Mouse (Mus musculus) limb, embryonic 15.5 days (tissue): Measurements from ENCODE around the gene Wnt7a. TPM values are rescaled to one million over a fixed set of nuclear protein-coding genes. Genes with fewer than 3 reads are reported as not detected.

Source experiments
- ATAC-seq: fragments of 200-750 bp; cut with Nextera tagmentation; 2 replicates; pipeline ENCODE4 v1.8.0; 2017; ENCODE audit warnings: low read depth, moderate TSS enrichment; ENCODE audit not compliant: insufficient number of reproducible peaks, low FRiP score, low TSS enrichment
- H3K27ac ChIP-seq: fragments of 300-500 bp; sonication (generic); 2 replicates; pipeline ENCODE4 v1.5.1; 2015; ENCODE audit warnings: moderate library complexity, mild to moderate bottlenecking, inconsistent platforms
- H3K27me3 ChIP-seq: fragments of 300-500 bp; sonication (generic); 2 replicates; pipeline ENCODE4 v1.6.1; 2015; ENCODE audit warnings: inconsistent platforms
- H3K36me3 ChIP-seq: fragments of 300-500 bp; sonication (generic); 2 replicates; pipeline ENCODE4 v1.6.1; 2015; ENCODE audit warnings: inconsistent platforms
- H3K4me1 ChIP-seq: fragments of 300-500 bp; sonication (generic); 2 replicates; pipeline ENCODE4 v1.6.1; 2015; ENCODE audit warnings: inconsistent platforms
- H3K4me2 ChIP-seq: fragments of 300-500 bp; sonication (generic); 2 replicates; pipeline ENCODE4 v1.6.1; 2015; ENCODE audit warnings: mild to moderate bottlenecking, inconsistent platforms
- H3K4me3 ChIP-seq: fragments of 300-500 bp; sonication (generic); 2 replicates; pipeline ENCODE4 v1.5.1; 2015; ENCODE audit warnings: mild to moderate bottlenecking, inconsistent platforms
- H3K9ac ChIP-seq: fragments of 300-500 bp; sonication (generic); 2 replicates; pipeline ENCODE4 v1.6.1; 2015; ENCODE audit warnings: inconsistent platforms
- H3K9me3 ChIP-seq: fragments of 300-500 bp; sonication (generic); 2 replicates; pipeline ENCODE4 v1.6.1; 2016; ENCODE audit warnings: inconsistent platforms
- WGBS: fragments of 180-500 bp; shearing (Covaris S2); methylation state at CpG from one replicate; pipeline ENCODE4 v1.1.7; 2015; 5-methylcytosine and 5-hydroxymethylcytosine counted together
- polyA plus RNA-seq: library from polyadenylated mRNA; unstranded; fragments of >200 nt; fragmentation: Nextera tagmentation; extraction: Ambion mirVana; gene quantifications from 2 replicates; pipeline ENCODE4 v1.2.1, GENCODE M21; 2015

Gene Wnt7a
- polyA plus RNA-seq, 1 experiment from 2014 or later, result 4.5 TPM

DNA sequence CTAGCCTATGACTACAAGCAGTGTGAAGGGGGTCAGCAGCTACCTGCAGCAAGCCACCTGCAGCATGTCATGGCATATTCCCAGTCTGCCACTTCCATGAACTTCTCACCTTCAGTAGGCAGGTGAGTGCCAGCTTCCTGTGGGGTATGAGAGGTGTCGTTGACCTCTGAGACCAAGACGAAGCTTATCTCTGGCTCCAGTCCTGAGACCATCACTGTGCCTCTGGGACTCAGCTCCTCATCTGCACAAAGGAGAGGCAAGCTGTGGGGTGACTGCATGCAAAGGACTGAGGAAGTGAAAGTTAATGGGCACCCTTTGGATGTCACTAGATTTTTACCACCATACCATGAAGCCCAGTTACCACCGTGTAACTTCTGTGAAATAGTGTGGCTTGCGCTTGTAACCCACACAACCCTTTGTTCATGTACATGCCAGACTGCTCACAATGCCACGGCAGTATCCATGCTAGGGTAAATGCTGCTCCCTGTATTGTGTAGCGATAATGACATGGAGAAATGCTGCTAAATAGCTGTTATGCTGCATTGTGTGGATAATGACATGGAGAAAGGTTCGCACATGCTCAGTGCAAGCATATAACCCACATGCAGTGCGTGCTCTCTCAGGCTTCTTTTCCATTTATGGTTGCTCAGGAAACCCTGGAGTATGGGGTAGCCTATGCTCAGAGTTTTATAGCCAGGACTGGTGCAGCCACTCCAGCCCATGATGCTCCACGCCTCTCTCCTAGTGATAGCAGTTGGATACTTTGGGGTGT lies 89.0 kb downstream of the Wnt7a start:
- H3K4me3 ChIP-seq, result no peak overlapping the region
- no peak overlapping the region for H3K27ac ChIP-seq
- ATAC-seq, result no peak
- 77% methylated on average over 9 of the region's 9 CpGs for WGBS
- no peaks in the 10 kb centered on the region for H3K36me3 ChIP-seq
- no peak overlapping the region for H3K4me2 ChIP-seq
- no peaks in the 10 kb centered on the region for H3K9me3 ChIP-seq
- H3K4me1 ChIP-seq, result no peaks in the 10 kb centered on the region
- no peak overlapping the region for H3K9ac ChIP-seq
- H3K27me3 ChIP-seq, result no peaks in the 10 kb centered on the region

Other genes with a start within 250 kb of the Wnt7a start
- 297 and 305 TPM in 2 replicates for gene Fbln2, start 198.9 kb downstream of the Wnt7a start, polyA plus RNA-seq
- 18.9 and 21.8 TPM in 2 replicates for gene Chchd4, start 62.2 kb upstream of the Wnt7a start, polyA plus RNA-seq
- gene Tmem43, start 62.3 kb upstream of the Wnt7a start, polyA plus RNA-seq, result 81.3 and 89.9 TPM in 2 replicates
- gene Xpc, start 104.5 kb upstream of the Wnt7a start, polyA plus RNA-seq, result 13.9 and 14.2 TPM in 2 replicates
- 186 and 202 TPM in 2 replicates for gene Lsm3, start 104.6 kb upstream of the Wnt7a start, polyA plus RNA-seq